Mouse (Mus musculus): ENCODE data around the gene Ntng1.

The Ntng1 gene

GRCm38 (mm10) chr3:110133150-110133549 is 10.7 kb downstream of the Ntng1 start:
- TF ChIP-seq CTCF (conservative IDR thresholded peaks at IDR 0.05; ENCODE audit: low read length), result no peak
- TF ChIP-seq POU5F1 (IDR thresholded peaks at IDR 0.05; ENCODE audit: borderline replicate concordance, low read length), result no peak
- no peak for TF ChIP-seq NANOG (IDR thresholded peaks at IDR 0.05; ENCODE audit: borderline replicate concordance, low read length)
- Histone ChIP-seq H3K36me3 (ENCODE audit: insufficient read depth, low read length) (no peaks in the 10 kb centered on the region), H3K4me3 (replicated peaks; ENCODE audit: low read length) (no peak overlapping the region), H3K4me1 (replicated peaks; ENCODE audit: low read depth, low read length) (peaks cover 4% of the 10 kb centered on the region; the same call in 1 of the 2 replicates), H3K9me3 (ENCODE audit: low read length) (no peaks in the 10 kb centered on the region), H3K27me3 (ENCODE audit: insufficient read depth, low read length) (no peaks in the 10 kb centered on the region)

- Histone ChIP-seq H3K4me1 (replicated peaks; ENCODE audit: low read depth, low read length) (peaks cover 4% of the 10 kb centered on the region; the same call in 1 of the 2 replicates), H3K4me3 (replicated peaks; ENCODE audit: low read length) (no peak overlapping the region), H3K27me3 (ENCODE audit: insufficient read depth, low read length) (no peaks in the 10 kb centered on the region), H3K9me3 (ENCODE audit: low read length) (no peaks in the 10 kb centered on the region), H3K36me3 (ENCODE audit: insufficient read depth, low read length) (no peaks in the 10 kb centered on the region)
- TF ChIP-seq NANOG (IDR thresholded peaks at IDR 0.05; ENCODE audit: borderline replicate concordance, low read length) (no peak), POU5F1 (IDR thresholded peaks at IDR 0.05; ENCODE audit: borderline replicate concordance, low read length) (no peak), CTCF (conservative IDR thresholded peaks at IDR 0.05; ENCODE audit: low read length) (no peak)
Measured at GRCm38 (mm10) chr3:110132289-110132688, 11.5 kb downstream of the Ntng1 start.

GRCm38 (mm10) chr3:110131043-110131891 is 12.5 kb downstream of the Ntng1 start:
- peaks cover 4% of the 10 kb centered on the region; the same call in 1 of the 2 replicates for H3K4me1 ChIP-seq (replicated peaks; ENCODE audit: low read depth, low read length)
- H3K27me3 ChIP-seq (ENCODE audit: insufficient read depth, low read length), result no peaks in the 10 kb centered on the region
- no peaks in the 10 kb centered on the region for H3K9me3 ChIP-seq (ENCODE audit: low read length)
- no peaks in the 10 kb centered on the region for H3K36me3 ChIP-seq (ENCODE audit: insufficient read depth, low read length)
- TF ChIP-seq CTCF (conservative IDR thresholded peaks at IDR 0.05; ENCODE audit: low read length), result no peak
- no peak for TF ChIP-seq POU5F1 (IDR thresholded peaks at IDR 0.05; ENCODE audit: borderline replicate concordance, low read length)
- no peak for TF ChIP-seq NANOG (IDR thresholded peaks at IDR 0.05; ENCODE audit: borderline replicate concordance, low read length)
- no peak overlapping the region for H3K4me3 ChIP-seq (replicated peaks; ENCODE audit: low read length)

- Histone ChIP-seq H3K27me3 (ENCODE audit: insufficient read depth, low read length) (no peaks in the 10 kb centered on the region), H3K4me3 (replicated peaks; ENCODE audit: low read length) (no peak overlapping the region), H3K36me3 (ENCODE audit: insufficient read depth, low read length) (no peaks in the 10 kb centered on the region), H3K4me1 (replicated peaks; ENCODE audit: low read depth, low read length) (no peaks in the 10 kb centered on the region), H3K9me3 (ENCODE audit: low read length) (no peaks in the 10 kb centered on the region)
- no peak for TF ChIP-seq NANOG (IDR thresholded peaks at IDR 0.05; ENCODE audit: borderline replicate concordance, low read length)
- TF ChIP-seq CTCF (conservative IDR thresholded peaks at IDR 0.05; ENCODE audit: low read length), result peak; percentile 93
Measured at GRCm38 (mm10) chr3:110129607-110130006, 14.2 kb downstream of the Ntng1 start.

GRCm38 (mm10) chr3:110105982-110106381 is 37.8 kb downstream of the Ntng1 start:
- H3K4me1 ChIP-seq (replicated peaks; ENCODE audit: low read depth, low read length), result peaks cover 5% of the 10 kb centered on the region
- H3K27me3 ChIP-seq (ENCODE audit: insufficient read depth, low read length), result no peaks in the 10 kb centered on the region
- no peaks in the 10 kb centered on the region for H3K9me3 ChIP-seq (ENCODE audit: low read length)
- no peak overlapping the region for H3K4me3 ChIP-seq (replicated peaks; ENCODE audit: low read length)
- no peaks in the 10 kb centered on the region for H3K36me3 ChIP-seq (ENCODE audit: insufficient read depth, low read length)
- TF ChIP-seq CTCF (conservative IDR thresholded peaks at IDR 0.05; ENCODE audit: low read length), result no peak
- TF ChIP-seq NANOG (IDR thresholded peaks at IDR 0.05; ENCODE audit: borderline replicate concordance, low read length), result peak; percentile 47; the same call in 1 of the 2 replicates

GRCm38 (mm10) chr3:110094407-110094806 is 49.4 kb downstream of the Ntng1 start:
- no peaks in the 10 kb centered on the region for H3K4me1 ChIP-seq (replicated peaks; ENCODE audit: low read depth, low read length)
- no peaks in the 10 kb centered on the region for H3K36me3 ChIP-seq (ENCODE audit: insufficient read depth, low read length)
- H3K27me3 ChIP-seq (ENCODE audit: insufficient read depth, low read length), result no peaks in the 10 kb centered on the region
- peaks cover 4% of the 10 kb centered on the region; the same call in 1 of the 2 replicates for H3K9me3 ChIP-seq (ENCODE audit: low read length)
- TF ChIP-seq POU5F1 (IDR thresholded peaks at IDR 0.05; ENCODE audit: borderline replicate concordance, low read length), result no peak
- TF ChIP-seq NANOG (IDR thresholded peaks at IDR 0.05; ENCODE audit: borderline replicate concordance, low read length), result no peak
- no peak for TF ChIP-seq CTCF (conservative IDR thresholded peaks at IDR 0.05; ENCODE audit: low read length)
- H3K4me3 ChIP-seq (replicated peaks; ENCODE audit: low read length), result no peak overlapping the region

- Histone ChIP-seq H3K27me3 (ENCODE audit: insufficient read depth, low read length) (no peaks in the 10 kb centered on the region), H3K9me3 (ENCODE audit: low read length) (peaks cover 4% of the 10 kb centered on the region; the same call in 1 of the 2 replicates), H3K4me3 (replicated peaks; ENCODE audit: low read length) (no peak overlapping the region), H3K4me1 (replicated peaks; ENCODE audit: low read depth, low read length) (no peaks in the 10 kb centered on the region), H3K36me3 (ENCODE audit: insufficient read depth, low read length) (no peaks in the 10 kb centered on the region)
- no peak for TF ChIP-seq POU5F1 (IDR thresholded peaks at IDR 0.05; ENCODE audit: borderline replicate concordance, low read length)
- TF ChIP-seq CTCF (conservative IDR thresholded peaks at IDR 0.05; ENCODE audit: low read length), result no peak
- TF ChIP-seq NANOG (IDR thresholded peaks at IDR 0.05; ENCODE audit: borderline replicate concordance, low read length), result no peak
Measured at GRCm38 (mm10) chr3:110094003-110094402, 49.8 kb downstream of the Ntng1 start.

GRCm38 (mm10) chr3:110092521-110092920 is 51.3 kb downstream of the Ntng1 start:
- H3K9me3 ChIP-seq (ENCODE audit: low read length), result peaks cover 7% of the 10 kb centered on the region; the same call in 1 of the 2 replicates
- no peaks in the 10 kb centered on the region for H3K4me1 ChIP-seq (replicated peaks; ENCODE audit: low read depth, low read length)
- TF ChIP-seq POU5F1 (IDR thresholded peaks at IDR 0.05; ENCODE audit: borderline replicate concordance, low read length), result no peak
- H3K4me3 ChIP-seq (replicated peaks; ENCODE audit: low read length), result no peak overlapping the region
- H3K36me3 ChIP-seq (ENCODE audit: insufficient read depth, low read length), result no peaks in the 10 kb centered on the region
- H3K27me3 ChIP-seq (ENCODE audit: insufficient read depth, low read length), result no peaks in the 10 kb centered on the region

- no peaks in the 10 kb centered on the region for H3K27me3 ChIP-seq (ENCODE audit: insufficient read depth, low read length)
- H3K36me3 ChIP-seq (ENCODE audit: insufficient read depth, low read length), result no peaks in the 10 kb centered on the region
Measured at GRCm38 (mm10) chr3:110087189-110087588, 56.6 kb downstream of the Ntng1 start.

More at GRCm38 (mm10) chr3:110087189-110087588, 56.6 kb downstream of the Ntng1 start:
- H3K9me3 ChIP-seq (ENCODE audit: low read length), result 0 out of 2 replicates have a peak, but pooled peaks cover 3% of the 10 kb centered on the region
- H3K4me3 ChIP-seq (replicated peaks; ENCODE audit: low read length), result no peak overlapping the region
- TF ChIP-seq NANOG (IDR thresholded peaks at IDR 0.05; ENCODE audit: borderline replicate concordance, low read length) (no peak), POU5F1 (IDR thresholded peaks at IDR 0.05; ENCODE audit: borderline replicate concordance, low read length) (no peak), CTCF (conservative IDR thresholded peaks at IDR 0.05; ENCODE audit: low read length) (no peak)
- H3K4me1 ChIP-seq (replicated peaks; ENCODE audit: low read depth, low read length), result no peaks in the 10 kb centered on the region

Data from E14TG2a.4 (cell line).